Mouse (Mus musculus): ENCODE data around the gene Tmx1. TPM values are rescaled to one million over a fixed set of nuclear protein-coding genes. Genes with fewer than 3 reads are reported as not detected.

The Tmx1 gene
- polyA plus RNA-seq, 1 experiment from 2014 or later, result 124 TPM

- Histone ChIP-seq H3K36me3 (no peaks in the 10 kb centered on the region), H3K27me3 (no peaks in the 10 kb centered on the region), H3K4me3 (no peak overlapping the region), H3K4me1 (peaks cover 14% of the 10 kb centered on the region), H3K27ac (replicated peaks) (no peak overlapping the region), H3K4me2 (replicated peaks) (no peak overlapping the region), H3K9ac (replicated peaks) (no peak overlapping the region), H3K9me3 (no peaks in the 10 kb centered on the region)
- WGBS, result 62% methylated on average over 10 of the region's 10 CpGs
- ATAC-seq (ENCODE audit: low FRiP score, low read depth), result peak; percentile 62; the same call in 1 of the 2 replicates
Measured at GRCm38 (mm10) chr12:70494494-70495281, 41.8 kb downstream of the Tmx1 start.

GRCm38 (mm10) chr12:70495282-70495922, 42.5 kb downstream of the Tmx1 start:
- ATAC-seq (ENCODE audit: low FRiP score, low read depth), result no peak
- Histone ChIP-seq H3K27ac (replicated peaks) (no peak overlapping the region), H3K4me2 (replicated peaks) (no peak overlapping the region), H3K9ac (replicated peaks) (no peak overlapping the region), H3K27me3 (no peaks in the 10 kb centered on the region), H3K9me3 (no peaks in the 10 kb centered on the region), H3K4me3 (no peak overlapping the region), H3K36me3 (no peaks in the 10 kb centered on the region), H3K4me1 (peaks cover 14% of the 10 kb centered on the region)
- 41% methylated on average over 4 of the region's 4 CpGs for WGBS

GRCm38 (mm10) chr12:70498091-70498490, 45.2 kb downstream of the Tmx1 start:
- no peak overlapping the region for H3K4me3 ChIP-seq
- 79% methylated on average over 3 of the region's 3 CpGs for WGBS
- no peak overlapping the region for H3K9ac ChIP-seq (replicated peaks)
- no peak overlapping the region for H3K27ac ChIP-seq (replicated peaks)
- H3K4me1 ChIP-seq, result peaks cover 14% of the 10 kb centered on the region
- H3K4me2 ChIP-seq (replicated peaks), result no peak overlapping the region
- no peak for ATAC-seq (ENCODE audit: low FRiP score, low read depth)
- no peaks in the 10 kb centered on the region for H3K27me3 ChIP-seq
- H3K9me3 ChIP-seq, result no peaks in the 10 kb centered on the region
- no peaks in the 10 kb centered on the region for H3K36me3 ChIP-seq

DNA sequence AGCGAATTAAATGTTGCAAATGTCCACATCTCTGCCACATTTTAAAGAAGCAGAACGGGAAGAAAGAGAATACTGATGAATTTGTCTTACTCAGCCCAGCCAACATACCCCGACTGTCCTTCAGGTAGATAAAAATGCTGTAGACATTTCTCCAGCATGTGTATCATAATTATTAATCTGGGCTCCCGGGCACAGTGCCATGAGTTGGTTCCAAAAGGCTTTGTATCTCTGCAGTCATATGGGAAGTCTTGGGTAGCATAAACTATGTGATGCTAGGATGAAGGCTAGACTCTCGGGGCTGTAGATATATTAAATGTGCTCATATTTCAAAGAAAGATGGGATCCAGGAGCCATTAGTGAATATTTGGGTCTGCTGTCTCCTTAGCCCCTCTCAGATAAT, 53.1 kb downstream of the Tmx1 start:
- no peaks in the 10 kb centered on the region for H3K4me1 ChIP-seq
- no peaks in the 10 kb centered on the region for H3K27me3 ChIP-seq
- H3K9ac ChIP-seq (replicated peaks), result no peak overlapping the region
- 83% methylated on average over 5 of the region's 5 CpGs for WGBS
- ATAC-seq (ENCODE audit: low FRiP score, low read depth), result no peak
- H3K4me3 ChIP-seq, result no peak overlapping the region
- H3K36me3 ChIP-seq, result no peaks in the 10 kb centered on the region
- H3K27ac ChIP-seq (replicated peaks), result no peak overlapping the region
- H3K9me3 ChIP-seq, result no peaks in the 10 kb centered on the region
- H3K4me2 ChIP-seq (replicated peaks), result no peak overlapping the region

GRCm38 (mm10) chr12:70512023-70512422, 59.1 kb downstream of the Tmx1 start:
- Histone ChIP-seq H3K27me3 (no peaks in the 10 kb centered on the region), H3K4me2 (replicated peaks) (no peak overlapping the region), H3K36me3 (no peaks in the 10 kb centered on the region), H3K4me1 (no peaks in the 10 kb centered on the region), H3K9ac (replicated peaks) (no peak overlapping the region), H3K4me3 (no peak overlapping the region), H3K9me3 (no peaks in the 10 kb centered on the region), H3K27ac (replicated peaks) (no peak overlapping the region)
- ATAC-seq (ENCODE audit: low FRiP score, low read depth), result no peak
- WGBS, result 86% methylated on average over 5 of the region's 5 CpGs

DNA sequence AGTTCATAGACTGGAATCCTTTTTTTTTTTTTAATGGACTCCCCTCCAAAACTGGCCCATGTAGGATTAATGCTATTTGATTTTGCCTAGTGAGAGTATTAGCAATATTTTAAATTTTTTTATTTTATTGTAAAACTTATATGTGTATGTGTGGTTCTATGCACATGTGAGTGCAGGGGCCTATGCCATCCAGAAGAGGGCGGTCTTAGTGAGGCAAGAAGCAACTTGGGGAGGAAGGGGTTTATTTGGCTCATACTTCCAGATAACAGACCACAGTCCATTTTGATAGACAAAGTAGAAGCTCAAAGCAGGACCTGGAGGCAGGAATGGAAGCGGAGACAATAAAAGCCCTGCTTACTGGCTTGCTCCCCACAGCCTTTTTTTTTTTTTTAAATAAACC, 59.5 kb downstream of the Tmx1 start:
- no peaks in the 10 kb centered on the region for H3K4me1 ChIP-seq
- H3K9me3 ChIP-seq, result no peaks in the 10 kb centered on the region
- H3K27me3 ChIP-seq, result no peaks in the 10 kb centered on the region
- no peak overlapping the region for H3K9ac ChIP-seq (replicated peaks)
- ATAC-seq (ENCODE audit: low FRiP score, low read depth), result no peak
- H3K36me3 ChIP-seq, result no peaks in the 10 kb centered on the region
- no peak overlapping the region for H3K4me2 ChIP-seq (replicated peaks)
- WGBS, result 94% methylated on average over 2 of the region's 2 CpGs
- H3K27ac ChIP-seq (replicated peaks), result no peak overlapping the region
- no peak overlapping the region for H3K4me3 ChIP-seq

Other genes starting within 250 kb of the Tmx1 start
- gene Pygl, start 221.6 kb upstream of the Tmx1 start, polyA plus RNA-seq (2016; fragmentation: Nextera tagmentation; extraction: Ambion mirVana), result 6.0 and 6.7 TPM in 2 replicates
- 40.9 and 41.3 TPM in 2 replicates for gene Trim9, start 105.5 kb upstream of the Tmx1 start, polyA plus RNA-seq (2016; fragmentation: Nextera tagmentation; extraction: Ambion mirVana)